ENCODE assay signal across 17 mouse cellular contexts in the genomic region with DNA sequence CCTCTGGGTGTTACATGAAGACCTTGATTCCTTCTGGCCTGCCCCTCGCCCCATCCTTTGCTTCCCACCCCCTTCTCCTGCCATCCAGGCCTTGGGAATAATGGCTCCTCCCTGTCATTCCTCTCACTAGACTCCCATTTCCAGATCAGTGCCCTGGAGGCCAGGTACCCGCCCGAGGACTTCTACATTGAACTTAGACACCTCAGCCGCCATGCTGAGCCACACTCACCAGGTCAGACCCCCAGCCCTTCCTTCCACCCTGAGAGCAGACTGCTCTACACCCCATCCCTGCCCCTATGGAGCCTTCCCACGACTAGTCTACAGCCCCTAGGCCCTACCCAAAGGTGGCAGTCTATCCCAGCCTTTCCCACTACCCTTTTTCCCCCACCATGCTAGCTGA.
"Had no signal": no experiment of that assay in that cellular context is flagged by ENCODE, and none has a peak within 500 bp of the region (broad histone marks: within the 10 kb centered on the region; RNA-seq: fewer than 3 reads in every experiment).

No protein-coding gene starts in this region.

- H3K27me3 ChIP-seq: neural tube, embryonic 12.5 days; neural tube, embryonic 13.5 days; neural tube, embryonic 15.5 days; stomach, embryonic 15.5 days had no signal

- H3K4me3 ChIP-seq: neural tube, embryonic 12.5 days; neural tube, embryonic 13.5 days; neural tube, embryonic 15.5 days; stomach, embryonic 15.5 days had no signal

- H3K9me3 ChIP-seq: neural tube, embryonic 12.5 days; neural tube, embryonic 13.5 days; neural tube, embryonic 15.5 days; stomach, embryonic 15.5 days had no signal

- DNase-seq: retina, postnatal 1 day; right cerebral cortex, adult 18-20 months; right cerebral cortex, postnatal 14 days; right cerebral cortex, postnatal 25 days; right cerebral cortex, postnatal 4 days; spleen, adult 18-20 months; thymus, adult 18-20 months; thymus, adult 2 months; thymus, postnatal 14 days; thymus, postnatal 25 days; thymus, postnatal 36 days; thymus, postnatal 4 days had no signal

- H3K4me2 ChIP-seq: neural tube, embryonic 12.5 days; neural tube, embryonic 13.5 days; neural tube, embryonic 15.5 days; stomach, embryonic 15.5 days had no signal

- H3K4me1 ChIP-seq: neural tube, embryonic 13.5 days; neural tube, embryonic 15.5 days; stomach, embryonic 15.5 days had no signal

- H3K9ac ChIP-seq: neural tube, embryonic 12.5 days; neural tube, embryonic 13.5 days; neural tube, embryonic 15.5 days; stomach, embryonic 15.5 days had no signal

- H3K27ac ChIP-seq: neural tube, embryonic 12.5 days; neural tube, embryonic 13.5 days; neural tube, embryonic 15.5 days; stomach, embryonic 15.5 days; stomach, postnatal 0 days had no signal
